Mouse (Mus musculus): ENCODE data around the gene Krt10.
A peak's percentile ranks its signal among the peaks of the same experiment; 100 is the strongest.

Krt10 gene

DNA sequence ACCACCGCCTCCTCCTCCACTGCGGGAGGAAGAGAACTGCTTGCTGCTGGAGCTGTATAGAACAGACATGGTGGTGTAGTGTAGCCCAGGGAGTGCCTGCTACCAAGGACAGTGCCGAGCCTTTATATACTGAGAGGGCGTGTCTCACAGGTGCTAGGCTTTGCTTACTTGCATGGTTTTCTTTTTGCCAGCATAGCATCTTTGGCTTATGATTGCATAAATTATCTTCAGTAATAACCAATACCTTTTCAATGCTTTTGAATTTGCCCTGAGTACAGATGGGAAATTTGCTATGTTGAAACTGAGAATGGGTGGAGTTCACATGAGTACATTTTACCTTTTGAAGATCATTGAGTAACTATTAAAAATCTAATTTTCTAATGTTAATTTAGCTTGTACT lies at the start of gene Krt10:
Gene Krt10 (minus strand): TSS at position 101 of the 400 bp plus-strand sequence.
- no peak for DNase-seq (ENCODE audit: low spot score)

DNA sequence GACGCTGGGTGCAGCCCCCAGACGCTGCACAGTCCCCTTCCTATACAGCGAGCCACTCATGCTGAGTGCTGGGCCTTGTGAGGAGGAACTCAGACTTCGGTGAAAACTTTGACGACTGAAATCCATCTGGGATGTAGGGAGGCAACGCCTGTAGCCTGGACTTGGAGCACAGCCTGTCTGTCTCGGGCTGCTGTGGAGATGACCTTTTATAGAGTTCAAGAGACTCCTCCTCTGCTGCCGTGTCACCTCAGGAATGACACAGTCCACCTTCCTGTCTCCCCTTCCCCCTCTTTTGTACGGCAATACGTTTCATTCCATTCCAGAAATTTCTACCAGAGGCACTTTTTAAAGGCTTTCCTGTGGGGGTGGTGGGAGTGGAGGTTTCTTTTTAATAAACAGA lies 48.8 kb upstream of the Krt10 start, which contains the start of gene Krt20:
Gene Krt20 (minus strand): TSS at position 179 of the 400 bp plus-strand sequence.
- DNase-seq (ENCODE audit: low spot score) = no peak

DNA sequence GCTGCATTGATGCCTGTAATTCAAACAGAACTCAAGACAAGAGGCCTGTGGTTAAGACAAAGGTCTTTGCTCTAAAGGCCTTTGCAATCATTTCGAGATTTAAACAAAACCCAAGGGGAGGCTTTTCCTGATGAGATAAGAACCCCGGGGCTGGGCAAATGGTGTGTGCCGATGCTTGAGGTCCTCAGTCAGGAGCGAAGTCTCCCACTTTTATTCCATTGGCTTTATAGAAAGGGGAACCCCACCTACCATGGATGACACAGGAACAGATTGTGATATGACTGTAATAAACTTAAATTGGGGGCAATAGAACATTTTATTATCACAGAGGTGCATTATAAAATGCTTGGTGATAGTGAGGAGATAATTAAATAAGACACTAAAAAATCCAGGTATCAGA lies 47.5 kb upstream of the Krt10 start:
- DNase-seq (ENCODE audit: low spot score) = no peak

- DNase-seq (ENCODE audit: low spot score) = peak; percentile 55
Measured at GRCm38 (mm10) chr11:99430670-99431069, 41.5 kb upstream of the Krt10 start.

- DNase-seq (ENCODE audit: low spot score) = no peak
Measured at GRCm38 (mm10) chr11:99422159-99422558, 33.0 kb upstream of the Krt10 start, which contains the start of gene Krt12. Gene Krt12, minus strand, starts transcription at chr11:99422259.

DNA sequence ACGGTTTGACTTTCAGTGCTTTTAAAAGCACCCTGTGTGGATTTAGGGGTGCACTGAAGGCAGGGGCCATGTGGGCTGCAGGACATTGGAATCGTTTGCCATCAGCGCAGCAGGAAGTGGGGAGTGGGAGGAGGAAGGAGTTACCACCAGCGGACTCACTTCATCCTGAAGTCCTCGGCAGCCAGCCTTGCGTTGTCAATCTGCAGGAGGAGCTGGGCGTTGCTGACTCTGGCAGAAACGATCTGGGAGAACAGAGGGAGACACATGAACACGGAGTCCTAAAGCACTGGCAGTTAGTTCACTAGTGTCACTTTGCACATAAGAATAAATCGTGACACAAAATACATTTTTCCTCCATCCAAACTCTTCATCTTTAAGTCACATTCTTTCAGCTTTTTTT lies 31.4 kb upstream of the Krt10 start:
- no peak for DNase-seq (ENCODE audit: low spot score)

- no peak for DNase-seq (ENCODE audit: low spot score)
Measured at GRCm38 (mm10) chr11:99417819-99418218, 28.7 kb upstream of the Krt10 start.

- DNase-seq (ENCODE audit: low spot score) = no peak
Measured at GRCm38 (mm10) chr11:99416902-99417301, 27.7 kb upstream of the Krt10 start.

- DNase-seq (ENCODE audit: low spot score) = no peak
Measured at GRCm38 (mm10) chr11:99414463-99415147, 25.4 kb upstream of the Krt10 start.

DNA sequence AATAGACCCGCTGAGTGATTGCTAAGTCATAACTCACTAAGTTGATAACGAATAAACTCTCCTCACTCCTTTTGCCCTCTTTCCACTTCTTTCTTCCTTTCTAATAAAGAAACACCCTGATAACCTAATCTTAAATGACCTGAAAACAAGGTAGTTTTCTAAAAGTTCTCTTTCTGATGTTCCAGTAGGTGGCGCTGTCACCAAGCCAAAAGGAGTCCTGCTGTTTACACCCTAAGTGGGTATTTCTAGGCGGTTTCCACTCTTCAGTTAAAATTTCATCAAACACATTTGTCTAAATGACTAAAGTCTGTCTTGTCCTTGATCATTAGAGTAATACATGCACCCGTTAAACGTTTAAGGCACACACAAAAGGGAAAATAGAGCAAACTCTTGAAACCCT lies 24.1 kb upstream of the Krt10 start:
- peak; percentile 20 for DNase-seq (ENCODE audit: low spot score)

DNA sequence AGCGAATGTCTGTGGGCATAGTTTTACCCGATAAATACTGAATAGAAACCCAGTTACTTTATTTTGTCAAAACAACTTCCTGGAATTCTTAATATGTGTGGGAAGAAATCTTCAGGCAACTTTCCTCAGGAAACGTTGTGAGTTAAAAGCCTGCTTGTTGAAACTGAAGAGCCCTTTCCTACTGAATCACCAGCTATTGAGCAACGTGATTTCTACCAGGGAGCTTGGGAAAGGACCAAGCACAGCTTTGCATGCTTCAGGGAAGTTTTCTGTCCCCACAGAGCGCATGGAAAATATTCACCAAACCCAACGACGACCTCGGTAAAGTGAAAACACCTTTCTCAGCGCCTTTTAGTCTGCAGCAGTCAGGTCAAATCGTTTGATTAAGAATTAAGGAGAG lies 17.0 kb upstream of the Krt10 start:
- DNase-seq (ENCODE audit: low spot score) = no peak

GRCm38 (mm10) chr11:99399956-99400549 lies 10.9 kb upstream of the Krt10 start:
- no peak for DNase-seq (ENCODE audit: low spot score)

GRCm38 (mm10) chr11:99398832-99399231 lies 9.7 kb upstream of the Krt10 start:
- no peak for DNase-seq (ENCODE audit: low spot score)

- DNase-seq (ENCODE audit: low spot score) = no peak
Measured at GRCm38 (mm10) chr11:99398084-99398483, 8.9 kb upstream of the Krt10 start.

DNA sequence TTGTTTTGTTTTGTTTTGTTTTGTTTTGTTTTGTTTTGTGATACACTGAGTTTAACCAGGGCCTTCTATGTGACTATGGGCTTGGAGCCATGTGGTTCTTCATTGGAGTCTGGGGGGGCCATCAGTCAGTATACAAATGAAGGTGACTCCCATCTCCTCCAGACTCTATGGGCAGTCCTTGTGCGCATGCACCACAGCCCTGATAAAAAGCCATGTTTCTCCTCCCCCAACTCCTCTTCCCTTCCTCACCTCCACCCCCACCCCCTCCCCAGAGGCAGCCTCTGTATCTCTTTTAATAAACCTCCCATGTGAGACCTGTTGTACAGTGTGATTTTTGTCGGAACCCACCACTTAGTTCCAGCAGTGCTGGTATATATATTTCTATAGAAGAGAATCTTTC lies 7.5 kb upstream of the Krt10 start:
- DNase-seq (ENCODE audit: low spot score) = no peak

- no peak for DNase-seq (ENCODE audit: low spot score)
Measured at GRCm38 (mm10) chr11:99396034-99396433, 6.9 kb upstream of the Krt10 start.

DNA sequence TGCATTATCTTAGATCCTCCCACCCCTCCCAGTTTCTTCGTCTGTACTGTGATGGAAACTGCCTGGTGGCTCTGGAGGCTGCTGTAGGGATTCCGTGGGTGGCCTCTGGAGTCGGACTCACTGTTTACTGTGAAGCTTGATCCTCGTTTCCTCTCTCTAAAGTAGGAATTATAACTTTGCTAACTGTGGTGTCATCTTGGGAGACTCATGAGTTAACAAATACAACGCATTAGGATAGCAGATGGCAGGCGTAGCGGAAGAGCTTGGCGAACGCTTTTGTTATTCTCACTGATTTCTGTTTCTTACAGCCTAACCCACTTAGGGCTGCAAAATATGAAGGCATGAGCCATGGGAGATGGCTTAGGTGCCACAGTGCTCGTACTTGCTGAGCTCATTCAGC lies 3.3 kb upstream of the Krt10 start:
- no peak for DNase-seq (ENCODE audit: low spot score)

- no peak for DNase-seq (ENCODE audit: low spot score)
Measured at GRCm38 (mm10) chr11:99391375-99391774, 2.2 kb upstream of the Krt10 start.

- no peak for DNase-seq (ENCODE audit: low spot score)
Measured at GRCm38 (mm10) chr11:99390866-99391265, 1.7 kb upstream of the Krt10 start.

GRCm38 (mm10) chr11:99388661-99389060 lies 503 bp downstream of the Krt10 start:
- no peak for DNase-seq (ENCODE audit: low spot score)

GRCm38 (mm10) chr11:99385813-99386721 lies 3.1 kb downstream of the Krt10 start:
- DNase-seq (ENCODE audit: low spot score) = peak; percentile 91

DNA sequence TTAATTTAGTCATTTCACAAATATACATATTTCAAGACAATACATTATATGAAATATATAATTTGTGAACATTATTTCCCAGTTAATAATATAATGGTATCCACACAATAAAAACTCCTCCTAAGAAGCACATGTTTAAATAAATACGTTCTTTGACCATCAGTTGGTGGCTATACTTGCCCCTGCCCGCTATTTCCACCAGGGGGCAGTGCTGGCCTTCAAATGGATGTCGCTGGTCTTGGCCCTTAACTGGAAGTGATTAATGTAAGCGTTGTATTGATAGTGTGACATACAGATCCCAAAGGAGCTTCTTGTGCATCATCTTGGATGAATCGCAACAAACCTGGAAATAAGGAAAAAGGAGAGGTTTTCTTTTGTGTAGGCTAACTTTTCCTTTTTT lies 9.6 kb downstream of the Krt10 start:
- peak; percentile 63 for DNase-seq (ENCODE audit: low spot score)

DNA sequence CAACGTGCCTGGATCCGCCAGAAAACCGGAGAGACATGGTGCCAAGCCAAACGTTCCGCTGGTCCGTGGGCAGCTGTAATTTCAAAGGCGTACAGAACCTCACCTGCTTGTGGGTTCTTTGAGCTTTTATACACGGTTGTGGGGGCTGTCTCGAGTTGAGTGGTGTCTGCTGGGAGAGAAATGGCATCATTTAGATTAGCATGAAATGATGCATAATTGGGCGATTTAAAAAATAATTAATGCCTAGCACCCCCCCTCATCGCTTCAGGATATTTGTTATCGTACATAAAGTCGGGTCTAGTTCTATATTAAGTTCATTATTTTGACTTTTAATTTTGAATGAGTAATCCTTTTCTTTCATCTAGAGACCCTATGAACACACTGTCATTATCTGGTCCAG lies 14.4 kb downstream of the Krt10 start, which contains the start of gene Krt28:
Gene Krt28 (minus strand): TSS at position 101 of the 400 bp plus-strand sequence.
- no peak for DNase-seq (ENCODE audit: low spot score)
